Mouse (Mus musculus): ENCODE results near the gene Gm12166. TPM values are rescaled to one million over a fixed set of nuclear protein-coding genes. Genes with fewer than 3 reads are reported as not detected.
"Not testable (repeated sequence)": the region's sequence is repeated elsewhere in the genome, so short reads cannot be mapped to it uniquely, and the experiment has no call there.

Gene Gm12166
- polyA plus RNA-seq, 1 experiment = 20.6 TPM

DNA sequence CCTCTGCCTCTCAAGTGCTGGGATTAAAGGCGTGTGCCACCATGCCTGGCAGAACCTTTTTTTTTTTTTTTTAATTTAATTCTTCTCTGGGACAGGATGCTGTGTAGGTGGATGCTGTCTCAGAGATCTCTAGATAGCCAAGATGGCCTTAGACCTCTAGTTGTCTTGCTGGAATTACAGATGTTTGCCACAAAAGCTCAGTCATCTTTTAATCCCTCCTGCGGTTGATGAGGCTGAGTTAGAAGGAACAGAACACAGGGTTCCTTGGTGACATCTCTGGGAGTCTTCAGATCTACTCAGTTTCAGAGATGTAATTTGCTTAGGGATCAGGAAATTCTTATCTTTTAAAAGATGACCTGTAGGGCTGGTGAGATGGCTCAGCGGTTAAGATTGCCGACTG lies 6.8 kb upstream of the Gm12166 start:
- no peak for DNase-seq (ENCODE audit: low read depth, low spot score)
- 87% methylated on average over 4 of the region's 4 CpGs for WGBS

DNA sequence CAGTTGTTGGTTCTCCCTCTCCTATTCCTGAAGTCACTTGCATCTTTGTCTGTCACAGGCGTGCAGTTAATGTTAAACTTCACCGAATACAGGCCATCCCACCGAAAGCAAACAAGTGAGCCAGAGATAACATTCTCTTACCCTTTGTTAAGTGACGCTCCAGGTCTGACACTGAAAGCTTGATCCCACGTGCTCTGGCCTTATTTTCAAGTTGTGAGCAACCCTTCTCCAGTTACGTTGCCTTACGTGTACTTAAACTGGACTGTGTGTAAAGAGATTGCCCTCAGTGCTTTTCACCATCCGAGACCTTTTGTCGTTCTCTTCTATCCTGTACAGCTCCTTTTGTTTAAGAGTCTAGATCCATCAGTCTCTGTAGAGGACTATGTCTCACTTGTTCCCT lies 5.9 kb upstream of the Gm12166 start:
- DNase-seq (ENCODE audit: low read depth, low spot score) = no peak
- 10% methylated on average over 9 of the region's 9 CpGs for WGBS

DNA sequence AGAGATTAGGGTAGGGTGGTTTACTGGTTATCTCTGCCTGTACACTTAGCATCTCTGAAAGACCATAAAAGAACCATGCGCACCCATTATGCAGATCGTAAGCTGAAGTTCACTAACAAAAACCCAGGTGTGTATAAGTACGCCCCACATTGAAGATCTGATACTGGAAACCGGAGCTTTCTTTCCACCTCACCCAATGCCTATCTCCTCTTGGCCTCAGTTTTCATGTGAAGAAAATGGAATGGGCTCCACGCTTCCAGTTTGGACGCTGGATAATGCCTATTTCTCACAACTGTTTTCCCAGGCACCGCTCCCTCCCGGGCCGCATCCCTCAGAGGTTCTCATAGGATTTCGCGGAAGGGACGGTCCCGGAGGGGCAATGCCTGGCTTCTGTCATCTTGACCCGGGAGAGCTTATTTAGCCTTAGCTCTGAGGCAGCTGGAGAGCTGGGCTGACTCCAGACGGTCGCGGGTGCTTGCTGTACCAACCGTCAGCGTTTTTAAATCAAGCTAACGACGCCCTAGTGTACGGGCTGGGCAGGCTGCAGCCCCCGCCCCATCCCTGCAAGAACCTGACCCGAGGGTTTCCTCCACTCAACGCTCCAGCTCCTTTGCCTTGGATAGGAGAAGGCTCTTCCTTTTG lies 4.8 kb upstream of the Gm12166 start:
- WGBS = 3% methylated on average over 25 of the region's 25 CpGs

DNA sequence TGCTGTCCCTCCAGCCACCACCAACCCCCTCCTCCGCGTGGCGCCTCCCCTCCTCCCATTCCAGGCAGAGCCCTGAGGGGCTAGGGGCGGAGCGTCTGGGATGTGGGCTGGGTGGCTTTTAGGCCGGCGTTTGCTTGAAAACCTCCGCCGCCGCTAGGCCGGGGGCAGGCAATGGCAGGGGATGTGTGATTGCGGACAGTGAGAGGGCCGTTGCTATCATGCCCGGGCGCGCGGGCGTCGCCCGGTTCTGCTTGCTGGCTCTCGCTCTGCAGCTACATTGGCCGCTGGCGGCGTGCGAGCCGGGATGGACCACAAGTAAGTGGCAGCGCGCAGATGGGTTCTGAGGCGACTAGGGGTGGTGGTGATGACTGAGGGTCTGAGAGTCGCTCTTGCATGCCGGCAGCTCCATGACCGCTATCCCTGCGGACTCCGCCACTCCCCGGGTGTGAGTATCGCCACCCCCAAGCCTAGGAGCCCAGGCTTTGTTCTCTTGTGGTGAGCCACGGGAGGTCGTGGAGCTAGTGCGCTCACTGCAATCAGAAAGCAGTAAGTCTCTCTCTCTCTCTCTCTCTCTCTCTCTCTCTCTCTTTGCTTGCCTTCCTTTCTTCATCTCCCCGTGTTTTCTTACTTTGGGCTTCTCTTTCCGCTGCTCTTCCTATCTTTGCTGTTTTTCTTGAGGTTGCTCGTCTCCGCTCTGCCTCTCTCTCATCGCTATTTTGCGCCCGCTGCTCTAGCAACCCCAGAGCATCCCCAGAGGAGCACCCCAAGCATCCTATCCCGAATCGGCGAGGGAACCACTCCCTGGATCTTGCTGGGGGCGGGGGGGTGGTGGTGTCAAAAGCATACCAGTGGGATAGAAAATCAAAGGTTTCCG lies 4.0 kb upstream of the Gm12166 start, which contains the start of gene Adam19:
Gene Adam19 (plus strand): TSS at position 97 of the 874 bp plus-strand sequence.
- no peak for DNase-seq (ENCODE audit: low read depth, low spot score)
- WGBS = 2% methylated on average over 51 of the region's 51 CpGs

More for the DNA sequence above, 4.8 kb upstream of the Gm12166 start:
- DNase-seq (ENCODE audit: low read depth, low spot score) = no peak

DNA sequence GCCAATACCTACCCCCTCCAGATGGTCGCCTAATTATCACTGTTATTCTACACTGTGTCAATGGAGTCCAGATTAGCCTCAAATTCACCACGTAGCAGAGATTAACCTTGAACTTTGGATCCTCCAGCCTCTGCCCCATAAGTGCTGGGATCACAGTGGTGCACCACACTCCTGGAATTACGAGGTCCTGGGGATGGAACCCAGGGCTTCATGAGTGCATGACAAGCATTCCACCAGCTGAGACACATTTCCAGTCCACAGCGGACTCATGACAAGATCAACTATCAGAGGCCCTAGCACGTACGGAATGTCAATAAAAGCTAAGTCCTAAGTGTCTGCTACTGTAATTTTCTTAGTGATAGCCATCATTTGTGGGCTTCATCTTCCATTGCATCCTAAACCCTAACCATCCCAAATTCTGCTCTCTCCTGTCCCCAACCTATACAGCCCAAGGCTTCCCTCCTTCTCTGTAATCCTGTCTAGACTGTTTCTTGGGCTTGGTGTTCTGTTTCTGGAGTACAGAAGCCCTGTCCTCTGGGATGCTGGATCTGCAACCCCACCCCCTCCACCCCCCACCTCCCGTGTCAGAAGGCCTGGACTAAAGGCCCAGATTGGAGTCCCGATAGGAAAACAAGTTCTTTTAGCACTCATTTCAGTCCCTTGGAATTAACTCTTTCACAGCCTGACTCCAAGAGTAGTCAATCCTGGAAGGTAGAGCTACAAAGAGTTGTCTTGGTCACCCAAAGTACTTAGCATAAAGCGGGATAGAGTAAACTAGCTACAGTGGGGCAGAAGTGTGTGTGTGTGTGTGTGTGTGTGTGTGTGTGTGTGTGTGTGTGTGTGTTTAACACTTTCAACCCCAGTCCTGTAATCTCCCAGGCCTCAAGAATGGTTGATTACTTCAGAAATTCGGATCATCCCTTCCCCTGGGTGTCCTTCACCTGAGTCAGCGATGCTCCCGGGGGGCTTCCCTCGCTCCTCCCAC lies 3.1 kb upstream of the Gm12166 start:
- WGBS = 21% methylated on average over 13 of the region's 13 CpGs
- DNase-seq (ENCODE audit: low read depth, low spot score) = no peak

DNA sequence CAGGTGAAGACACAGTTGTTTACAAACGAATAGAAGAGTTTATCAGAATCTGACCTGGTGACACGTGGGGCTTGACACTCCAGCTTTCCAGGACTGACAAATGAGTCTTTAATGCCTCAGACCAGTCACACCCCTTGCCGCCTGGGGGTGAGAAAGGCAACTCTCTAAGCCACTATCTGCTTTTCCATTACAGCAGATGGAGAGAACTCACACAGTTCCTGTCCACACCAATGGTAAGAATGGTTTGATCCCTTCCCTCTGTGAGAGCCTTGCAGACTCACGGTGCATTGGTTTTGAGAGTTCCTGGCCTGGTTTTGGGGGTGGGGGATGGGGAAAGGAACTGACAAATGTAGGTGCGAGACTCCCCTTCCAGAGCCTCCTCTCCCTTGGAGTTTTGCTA lies 2.2 kb upstream of the Gm12166 start:
- no peak for DNase-seq (ENCODE audit: low read depth, low spot score)
- 55% methylated on average over 5 of the region's 5 CpGs for WGBS

DNA sequence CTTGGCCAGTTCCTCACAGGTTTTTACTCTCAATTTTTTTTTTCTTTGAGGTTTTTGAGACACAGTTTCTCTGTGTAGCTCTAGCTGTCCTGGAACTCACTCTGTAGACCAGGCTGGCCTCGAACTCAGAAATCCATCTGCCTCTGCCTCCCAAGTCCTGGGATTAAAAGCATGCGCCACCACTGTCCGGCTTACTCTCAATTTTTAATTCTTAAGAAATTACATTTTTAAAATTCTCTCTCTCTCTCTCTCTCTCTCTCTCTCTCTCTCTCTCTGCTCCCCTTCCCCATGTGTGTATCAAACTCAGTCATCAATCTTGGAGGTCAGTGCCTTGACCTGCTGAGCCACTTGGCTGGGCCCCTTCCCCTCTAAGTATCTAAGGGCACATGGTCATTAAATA lies 1.3 kb upstream of the Gm12166 start:
- not testable (repeated sequence) for DNase-seq (ENCODE audit: low read depth, low spot score)
- WGBS = 91% methylated on average over 3 of the region's 3 CpGs

DNA sequence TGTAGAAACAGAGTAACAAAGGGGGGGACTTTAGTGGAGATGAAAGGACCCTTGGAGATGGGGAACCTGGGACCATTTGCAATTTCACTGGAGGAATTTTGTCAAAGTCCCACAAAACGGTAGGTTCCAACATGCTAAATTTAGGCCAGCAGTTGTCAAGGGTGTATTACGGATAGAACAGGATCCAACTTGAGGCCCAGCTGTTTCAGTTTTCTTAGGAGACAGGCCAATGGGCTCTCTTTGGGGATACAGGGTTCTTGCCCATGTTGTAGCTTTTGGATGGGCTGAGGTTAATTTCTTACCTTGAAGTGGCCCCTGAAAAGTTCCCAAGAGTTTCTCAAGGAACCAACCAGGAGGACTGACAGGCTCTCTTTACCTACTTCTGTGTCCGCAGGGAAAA lies 4.9 kb downstream of the Gm12166 start:
- DNase-seq (ENCODE audit: low read depth, low spot score) = no peak
- whole genome bisulfite sequencing = 88% methylated on average over 3 of the region's 3 CpGs

DNA sequence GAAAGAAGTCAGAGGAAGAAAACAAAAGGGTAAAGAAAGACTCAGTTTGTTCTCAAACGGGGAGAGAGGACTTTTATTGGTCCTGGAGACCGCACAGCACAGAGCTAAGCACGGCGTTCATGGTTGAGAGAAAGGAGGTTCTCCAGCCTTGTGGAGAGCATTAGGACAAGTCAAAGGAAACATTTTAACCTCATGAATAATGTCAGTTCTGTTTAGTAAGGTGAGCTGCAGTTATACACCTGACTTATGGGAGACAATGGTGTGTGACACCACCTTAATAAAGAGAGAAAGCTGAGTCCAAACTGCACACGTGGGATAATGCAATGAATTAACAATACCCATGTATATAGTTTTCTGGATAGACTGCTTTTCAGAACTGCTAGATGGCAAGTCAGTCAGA lies 7.3 kb downstream of the Gm12166 start:
- WGBS = 85% methylated on average over 5 of the region's 5 CpGs

DNA sequence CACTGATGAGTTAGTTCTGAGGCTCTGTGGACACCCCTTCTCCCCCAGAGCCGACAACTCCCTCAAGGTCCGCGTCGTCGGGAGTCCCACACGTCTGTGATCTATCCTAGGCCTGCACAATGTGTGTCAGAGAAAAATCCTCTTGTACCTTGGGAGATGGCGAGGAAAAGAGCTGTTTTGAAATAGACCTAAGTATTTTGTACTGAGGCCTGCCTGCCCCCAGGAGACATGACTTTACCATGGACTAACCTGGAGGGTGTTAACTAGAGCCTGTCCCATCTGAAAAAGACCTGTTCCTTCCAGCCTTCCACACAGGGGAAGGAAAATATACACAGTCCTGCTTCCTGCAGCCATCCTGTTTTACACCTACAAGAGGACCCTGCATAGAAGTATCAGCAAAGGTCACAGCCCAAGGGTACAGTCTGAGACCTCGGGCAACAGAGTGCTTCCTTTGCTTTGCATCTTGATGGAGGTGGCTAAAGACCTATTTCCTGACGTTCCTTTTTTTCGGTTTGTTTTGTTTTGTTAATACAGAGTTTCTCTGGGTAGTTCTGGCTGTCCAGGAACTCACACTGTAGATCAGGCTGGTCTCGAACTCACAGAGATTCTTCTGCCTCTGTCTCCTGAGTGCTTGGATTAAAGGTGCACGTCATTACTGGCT lies 10.4 kb downstream of the Gm12166 start:
- WGBS = 80% methylated on average over 12 of the region's 12 CpGs
- DNase-seq (ENCODE audit: low read depth, low spot score) = no peak

More for the DNA sequence above, 7.3 kb downstream of the Gm12166 start:
- no peak for DNase-seq (ENCODE audit: low read depth, low spot score)

DNA sequence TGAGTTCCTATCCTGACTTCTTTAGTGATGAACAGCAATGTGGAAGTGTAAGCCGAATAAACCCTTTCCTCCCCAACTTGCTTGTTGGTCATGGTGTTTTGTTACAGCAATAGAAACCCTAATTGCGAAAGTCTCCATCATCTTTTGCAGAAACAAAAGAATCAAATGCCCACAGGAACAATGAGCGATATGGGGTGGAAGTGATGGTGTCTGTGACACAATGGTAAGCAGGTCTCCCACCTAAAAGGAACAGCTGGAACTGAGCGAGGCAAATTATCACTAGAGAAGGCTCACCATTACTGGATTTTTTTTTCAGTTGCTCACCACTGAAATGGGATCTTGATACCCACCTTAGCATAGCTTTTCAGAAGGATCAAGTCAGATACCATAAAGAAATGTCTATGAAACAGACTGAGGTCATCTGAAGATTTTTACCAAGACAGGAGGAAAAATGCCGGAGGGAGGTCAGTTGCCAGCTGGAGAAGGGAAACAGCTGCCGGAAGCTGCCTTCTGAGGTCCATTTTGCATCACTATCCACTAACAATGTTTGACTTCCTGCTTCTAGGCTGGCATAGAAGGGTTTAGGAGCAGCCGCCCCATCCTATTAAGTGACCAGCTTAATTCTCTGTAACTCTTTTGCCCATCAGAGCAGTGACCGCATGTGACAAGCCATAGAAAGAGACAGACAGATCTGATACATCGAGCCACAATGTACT lies 11.1 kb downstream of the Gm12166 start:
- no peak for DNase-seq (ENCODE audit: low read depth, low spot score)

DNA sequence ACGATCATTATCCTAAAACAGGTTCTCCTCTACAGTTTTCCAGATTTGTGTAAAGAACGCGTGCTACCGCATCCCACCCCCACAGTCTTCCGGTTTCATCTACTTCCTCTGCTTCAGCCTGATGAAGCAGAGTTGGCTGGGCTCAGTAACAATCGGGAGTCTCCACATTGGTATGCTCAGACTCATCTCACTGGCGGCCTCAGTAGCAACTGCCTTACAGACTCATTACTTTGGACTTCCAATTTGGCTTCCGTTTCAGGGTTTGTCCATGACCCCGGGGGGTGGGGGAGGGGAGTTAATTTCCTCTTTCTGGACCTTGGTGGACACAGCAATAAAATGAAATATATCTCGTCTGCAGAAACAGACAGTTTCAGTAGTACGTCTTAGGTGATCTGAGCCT lies 12.8 kb downstream of the Gm12166 start:
- no peak for DNase-seq (ENCODE audit: low read depth, low spot score)
- WGBS = 44% methylated on average over 11 of the region's 11 CpGs

More for the DNA sequence above, 11.1 kb downstream of the Gm12166 start:
- WGBS = 83% methylated on average over 9 of the region's 9 CpGs

DNA sequence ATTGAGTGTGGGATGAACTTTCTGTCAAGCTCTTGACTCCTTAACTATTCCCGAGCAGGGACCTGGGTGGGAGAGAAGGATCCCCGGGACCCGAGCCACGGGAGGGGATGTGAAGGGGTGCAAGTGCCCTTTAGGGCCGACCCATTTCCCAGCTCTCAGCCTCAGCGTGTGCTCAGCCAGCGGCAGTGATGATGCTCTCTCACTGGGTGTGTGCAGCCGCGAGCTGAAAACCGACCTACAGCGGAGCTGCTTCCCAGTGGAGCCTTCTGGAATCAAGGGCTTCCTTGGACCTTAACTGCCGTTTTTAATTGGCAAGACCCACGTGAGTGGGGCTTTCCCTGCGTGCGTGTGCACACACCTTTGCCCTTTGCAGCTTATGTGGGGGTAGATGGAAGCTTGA lies 13.2 kb downstream of the Gm12166 start:
- 74% methylated on average over 15 of the region's 15 CpGs for WGBS
- DNase-seq (ENCODE audit: low read depth, low spot score) = no peak

DNA sequence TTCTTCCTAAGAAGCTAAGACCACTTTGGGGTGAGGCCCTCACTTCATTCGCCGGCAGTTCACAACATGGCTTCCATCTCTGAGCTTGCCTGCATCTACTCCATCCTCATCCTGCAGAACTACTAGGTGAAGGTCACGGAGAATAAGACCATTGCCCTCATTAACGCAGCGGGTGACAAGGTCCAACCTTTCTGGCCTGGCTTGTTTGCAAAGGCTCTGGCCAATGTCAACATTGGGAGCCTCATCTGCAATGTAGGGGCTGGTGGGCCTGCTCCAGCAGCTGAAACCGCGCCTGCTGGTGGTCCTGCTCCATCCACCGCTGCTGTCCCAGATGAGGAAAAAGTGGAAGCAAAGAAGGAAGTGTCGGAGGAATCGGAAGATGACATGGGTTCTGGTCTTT lies 15.7 kb downstream of the Gm12166 start:
- 80% methylated on average over 10 of the region's 10 CpGs for WGBS
- DNase-seq (ENCODE audit: low read depth, low spot score) = no peak

DNA sequence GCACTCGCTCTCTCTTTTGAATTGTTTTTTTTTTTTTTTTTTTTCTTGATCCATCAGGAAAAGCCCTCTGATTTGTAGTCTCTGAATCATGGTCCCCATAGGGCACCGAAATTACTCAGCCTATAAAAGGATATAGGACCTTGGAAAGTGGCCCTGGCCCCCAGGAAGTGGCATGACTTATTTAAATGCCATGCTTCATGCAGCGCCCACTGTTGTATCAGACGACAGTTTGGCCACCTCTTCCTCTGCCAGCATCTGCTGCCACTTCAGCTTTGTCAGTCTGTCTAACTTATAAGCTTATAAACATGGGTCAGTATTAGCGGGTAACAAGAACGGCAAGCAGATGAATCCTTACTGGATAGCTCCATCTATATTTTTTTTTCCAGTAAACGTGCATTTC lies 19.2 kb downstream of the Gm12166 start:
- WGBS = 87% methylated on average over 7 of the region's 7 CpGs
- DNase-seq (ENCODE audit: low read depth, low spot score) = no peak

DNA sequence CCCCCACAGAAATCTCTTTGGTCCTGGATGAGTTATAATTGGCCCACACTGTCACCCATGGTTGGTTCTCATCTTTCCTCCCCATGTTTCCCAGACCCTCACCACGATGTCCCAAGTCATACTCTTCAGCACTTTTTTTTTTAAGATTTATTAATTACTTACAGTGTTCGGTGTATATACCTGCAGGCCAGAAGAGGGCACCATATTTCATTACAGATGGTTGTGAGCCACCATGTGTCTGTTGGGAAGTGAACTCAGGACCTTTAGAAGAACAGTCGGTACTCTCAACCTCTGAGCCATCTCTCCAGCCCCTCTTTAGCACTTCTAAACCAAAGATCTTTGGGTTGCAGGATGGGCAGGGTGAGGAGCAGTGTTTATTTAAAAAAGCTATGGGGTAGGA lies 20.7 kb downstream of the Gm12166 start:
- 61% methylated on average over 3 of the region's 3 CpGs for WGBS
- no peak for DNase-seq (ENCODE audit: low read depth, low spot score)

DNA sequence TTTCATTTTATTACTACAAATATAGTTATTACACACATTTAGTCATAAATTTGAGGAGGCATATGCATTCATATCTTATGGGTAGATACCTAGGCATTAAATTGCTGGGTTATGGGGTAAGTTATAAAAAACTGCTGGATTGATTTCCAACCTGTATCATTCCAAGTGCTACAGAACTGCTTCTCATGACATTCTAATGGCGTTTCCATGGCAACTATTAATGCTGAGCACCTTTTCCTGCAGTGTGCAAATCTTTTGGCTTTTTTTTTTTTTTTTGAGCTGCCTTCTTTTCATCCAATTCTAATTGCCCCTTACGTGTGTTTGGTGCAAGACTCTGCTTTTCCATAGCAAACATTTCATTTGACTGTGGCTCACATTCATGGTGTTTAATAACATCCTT lies 22.1 kb downstream of the Gm12166 start:
- no peak for DNase-seq (ENCODE audit: low read depth, low spot score)
- WGBS = 74% methylated on average over 2 of the region's 2 CpGs

DNA sequence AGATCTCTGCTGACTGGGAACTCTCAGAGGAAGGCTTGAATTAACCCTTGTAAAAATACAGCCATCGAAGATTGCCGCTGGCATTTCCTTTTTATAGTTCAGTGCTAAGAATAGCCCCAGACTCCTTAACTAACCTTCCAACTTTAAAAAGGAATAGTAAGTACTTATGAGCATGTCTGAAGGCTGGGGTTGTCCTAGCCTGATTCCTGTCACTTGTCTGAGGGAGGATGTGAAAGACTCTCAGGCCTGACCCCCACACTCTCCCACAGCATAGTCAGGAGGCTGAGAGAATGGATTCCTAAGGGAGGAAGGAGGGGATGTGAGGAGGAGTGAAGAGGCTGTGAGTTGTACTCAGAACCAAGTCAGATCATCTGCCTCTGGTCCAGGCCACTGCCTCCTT lies 22.6 kb downstream of the Gm12166 start:
- 58% methylated on average over 2 of the region's 2 CpGs for whole genome bisulfite sequencing
- DNase-seq (ENCODE audit: low read depth, low spot score) = no peak

Data from large intestine, adult 2 months (tissue).